Mouse (Mus musculus): ENCODE results near the gene Nbea. TPM values are rescaled to one million over a fixed set of nuclear protein-coding genes. Genes with fewer than 3 reads are reported as not detected.
A peak's percentile ranks its signal among the peaks of the same experiment; 100 is the strongest.
"Not testable (repeated sequence)": the region's sequence is repeated elsewhere in the genome, so short reads cannot be mapped to it uniquely, and the experiment has no call there.

Nbea gene
- polyA plus RNA-seq, 1 experiment from 2014 or later, result 25.7 TPM

DNA sequence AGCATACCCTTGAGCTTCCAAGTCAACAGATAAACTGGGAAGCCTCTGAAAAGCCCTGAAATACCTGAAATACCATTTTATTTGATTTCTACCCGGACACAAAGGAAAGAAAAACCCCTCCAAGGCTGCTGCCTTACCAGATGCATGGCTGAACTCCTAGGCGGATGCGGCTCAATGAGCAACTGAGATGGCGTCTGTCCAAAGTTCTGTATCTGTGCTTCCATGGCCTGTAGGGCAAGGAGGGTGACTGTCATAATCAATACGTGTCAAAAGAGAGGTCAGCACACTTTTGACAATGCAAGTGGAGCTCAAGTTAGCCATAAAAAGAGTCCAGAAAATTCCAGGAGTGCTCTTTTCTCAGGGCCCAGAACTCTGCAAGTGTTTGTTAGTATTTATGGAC lies 534.0 kb downstream of the Nbea start:
- Histone ChIP-seq H3K27me3 (ENCODE audit: control insufficient read depth, insufficient read depth, low read length) (no peaks in the 10 kb centered on the region), H3K4me1 (ENCODE audit: control insufficient read depth, insufficient read depth, low read length) (no peaks in the 10 kb centered on the region), H3K27ac (ENCODE audit: low read depth, low read length) (no peak overlapping the region), H3K9ac (ENCODE audit: low read length) (no peak overlapping the region), H3K9me3 (ENCODE audit: control insufficient read depth, low read length) (no peaks in the 10 kb centered on the region), H3K4me3 (ENCODE audit: low read depth, low read length) (no peak overlapping the region), H3K4me2 (no peak overlapping the region), H3K36me3 (ENCODE audit: control insufficient read depth, insufficient read depth, low read length) (peaks cover 4% of the 10 kb centered on the region; the same call in 1 of the 2 replicates)
- no peak for DNase-seq (ENCODE audit: low spot score, missing footprints)
- 74% methylated on average over 5 of the region's 5 CpGs for WGBS
- ATAC-seq (ENCODE audit: low FRiP score), result no peak

DNA sequence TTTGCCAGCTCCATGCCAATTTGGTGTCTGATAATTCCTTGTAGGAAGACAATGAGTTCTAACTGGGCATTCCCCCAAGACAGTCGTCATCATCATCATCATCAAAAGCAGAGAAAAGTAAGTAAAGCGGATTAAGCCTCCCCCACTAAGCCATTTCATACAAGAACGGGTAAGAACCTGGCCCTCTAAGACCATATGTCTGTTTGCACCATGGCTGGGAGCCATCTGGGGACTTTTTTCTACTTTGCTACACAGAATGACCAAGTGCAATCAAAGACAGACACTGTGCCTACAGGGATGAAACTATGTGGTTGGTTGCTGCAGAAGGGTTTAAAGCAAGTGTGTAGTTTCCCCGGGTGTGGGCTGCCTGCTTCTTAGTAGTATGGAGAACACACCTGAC lies 535.2 kb downstream of the Nbea start:
- no peak overlapping the region for H3K9ac ChIP-seq (ENCODE audit: low read length)
- H3K4me3 ChIP-seq (ENCODE audit: low read depth, low read length), result no peak overlapping the region
- ATAC-seq (ENCODE audit: low FRiP score) (no peak), DNase-seq (ENCODE audit: low spot score, missing footprints) (no peak)
- H3K27me3 ChIP-seq (ENCODE audit: control insufficient read depth, insufficient read depth, low read length), result no peaks in the 10 kb centered on the region
- H3K27ac ChIP-seq (ENCODE audit: low read depth, low read length), result no peak overlapping the region
- no peaks in the 10 kb centered on the region for H3K4me1 ChIP-seq (ENCODE audit: control insufficient read depth, insufficient read depth, low read length)
- whole genome bisulfite sequencing, result 68% methylated on average over 4 of the region's 4 CpGs
- no peaks in the 10 kb centered on the region for H3K9me3 ChIP-seq (ENCODE audit: control insufficient read depth, low read length)
- no peak overlapping the region for H3K4me2 ChIP-seq
- H3K36me3 ChIP-seq (ENCODE audit: control insufficient read depth, insufficient read depth, low read length), result peaks cover 4% of the 10 kb centered on the region; the same call in 1 of the 2 replicates

DNA sequence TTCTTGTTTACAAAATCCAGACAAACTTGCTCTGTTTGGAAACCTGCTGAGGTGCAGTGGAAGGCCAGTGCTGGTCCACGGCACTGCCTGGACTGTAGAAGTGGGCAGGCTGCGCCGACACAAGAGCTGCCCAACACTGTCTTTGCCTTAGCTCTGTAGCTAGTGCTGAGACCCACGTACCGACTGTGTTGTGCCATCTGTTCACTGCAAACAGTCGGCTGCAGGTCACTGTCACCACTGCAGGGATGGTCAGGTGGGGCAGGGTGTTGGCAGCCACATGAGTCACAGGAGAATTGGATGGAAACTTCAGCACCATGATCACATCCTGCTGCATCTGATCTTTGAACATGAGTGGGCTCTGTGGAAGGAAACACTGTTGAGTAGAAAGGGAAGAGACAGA lies 536.3 kb downstream of the Nbea start:
- peaks cover 4% of the 10 kb centered on the region; the same call in 1 of the 2 replicates for H3K36me3 ChIP-seq (ENCODE audit: control insufficient read depth, insufficient read depth, low read length)

DNA sequence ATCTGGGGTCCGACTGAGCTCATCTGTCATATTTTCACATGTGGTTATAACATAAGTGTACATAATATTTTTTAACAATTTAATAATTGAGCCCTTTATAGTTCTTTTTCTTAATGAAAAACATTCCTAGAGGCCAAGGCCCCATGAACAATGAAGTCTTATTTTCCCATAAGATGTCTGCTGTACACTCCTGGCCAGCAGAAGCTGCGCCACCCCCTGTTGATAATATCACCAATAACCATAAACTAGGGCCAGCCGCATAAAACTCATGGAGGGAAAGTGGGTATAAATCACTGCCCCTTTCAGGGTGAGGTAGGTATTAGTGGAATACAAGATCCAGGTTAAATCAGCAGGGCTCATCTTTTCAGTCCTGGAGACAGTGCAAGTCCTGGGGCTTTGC lies 537.1 kb downstream of the Nbea start:
- DNase-seq (ENCODE audit: low spot score, missing footprints), result no peak
- Histone ChIP-seq H3K4me2 (no peak overlapping the region), H3K9me3 (ENCODE audit: control insufficient read depth, low read length) (no peaks in the 10 kb centered on the region), H3K36me3 (ENCODE audit: control insufficient read depth, insufficient read depth, low read length) (peaks cover 4% of the 10 kb centered on the region; the same call in 1 of the 2 replicates), H3K9ac (ENCODE audit: low read length) (no peak overlapping the region), H3K27ac (ENCODE audit: low read depth, low read length) (no peak overlapping the region), H3K4me3 (ENCODE audit: low read depth, low read length) (no peak overlapping the region), H3K27me3 (ENCODE audit: control insufficient read depth, insufficient read depth, low read length) (no peaks in the 10 kb centered on the region), H3K4me1 (ENCODE audit: control insufficient read depth, insufficient read depth, low read length) (no peaks in the 10 kb centered on the region)
- no peak for ATAC-seq (ENCODE audit: low FRiP score)
- 93% methylated on average over 3 of the region's 3 CpGs for WGBS

More for the DNA sequence above, 536.3 kb downstream of the Nbea start:
- Histone ChIP-seq H3K27ac (ENCODE audit: low read depth, low read length) (no peak overlapping the region), H3K27me3 (ENCODE audit: control insufficient read depth, insufficient read depth, low read length) (no peaks in the 10 kb centered on the region), H3K9ac (ENCODE audit: low read length) (no peak overlapping the region; the same call in 1 of the 2 replicates), H3K4me1 (ENCODE audit: control insufficient read depth, insufficient read depth, low read length) (no peaks in the 10 kb centered on the region), H3K4me3 (ENCODE audit: low read depth, low read length) (no peak overlapping the region), H3K4me2 (no peak overlapping the region), H3K9me3 (ENCODE audit: control insufficient read depth, low read length) (no peaks in the 10 kb centered on the region)
- 86% methylated on average over 6 of the region's 6 CpGs for WGBS
- no peak for DNase-seq (ENCODE audit: low spot score, missing footprints)
- ATAC-seq (ENCODE audit: low FRiP score), result no peak

DNA sequence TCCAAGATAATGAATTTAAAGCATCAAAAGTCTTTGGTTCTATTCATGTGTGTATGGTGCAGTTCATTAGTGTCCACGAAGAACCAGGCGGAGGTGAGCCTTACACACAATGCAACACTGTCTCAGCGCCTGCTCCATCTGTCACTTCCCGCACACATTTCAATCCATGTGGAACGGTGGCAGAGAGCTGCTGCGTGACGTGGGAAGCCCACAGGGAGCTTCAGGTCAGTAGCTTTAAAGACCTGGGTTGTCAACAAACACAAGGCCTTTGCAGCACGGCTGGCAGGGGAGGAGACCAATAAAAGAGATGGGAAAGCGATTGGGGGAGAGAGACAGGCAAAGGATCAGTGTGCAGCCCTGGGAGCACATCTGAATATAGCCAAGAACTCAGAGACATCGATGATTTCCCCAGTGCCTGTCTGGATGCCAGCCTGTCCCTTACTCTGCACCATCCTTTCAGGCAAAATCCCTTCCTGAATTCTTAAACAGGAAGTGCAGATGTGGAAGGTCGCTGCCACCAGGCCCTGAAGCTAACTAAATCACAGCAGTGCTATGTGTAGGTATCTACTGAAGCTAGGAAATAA lies 539.4 kb downstream of the Nbea start:
- Histone ChIP-seq H3K4me2 (no peak overlapping the region), H3K4me3 (ENCODE audit: low read depth, low read length) (no peak overlapping the region), H3K27ac (ENCODE audit: low read depth, low read length) (no peak overlapping the region), H3K27me3 (ENCODE audit: control insufficient read depth, insufficient read depth, low read length) (no peaks in the 10 kb centered on the region), H3K9me3 (ENCODE audit: control insufficient read depth, low read length) (no peaks in the 10 kb centered on the region), H3K4me1 (ENCODE audit: control insufficient read depth, insufficient read depth, low read length) (no peaks in the 10 kb centered on the region), H3K36me3 (ENCODE audit: control insufficient read depth, insufficient read depth, low read length) (peaks cover 4% of the 10 kb centered on the region; the same call in 1 of the 2 replicates), H3K9ac (ENCODE audit: low read length) (no peak overlapping the region)
- ATAC-seq (ENCODE audit: low FRiP score) (peak; percentile 54; the same call in 1 of the 2 replicates), DNase-seq (ENCODE audit: low spot score, missing footprints) (no peak)
- WGBS, result 65% methylated on average over 11 of the region's 11 CpGs

DNA sequence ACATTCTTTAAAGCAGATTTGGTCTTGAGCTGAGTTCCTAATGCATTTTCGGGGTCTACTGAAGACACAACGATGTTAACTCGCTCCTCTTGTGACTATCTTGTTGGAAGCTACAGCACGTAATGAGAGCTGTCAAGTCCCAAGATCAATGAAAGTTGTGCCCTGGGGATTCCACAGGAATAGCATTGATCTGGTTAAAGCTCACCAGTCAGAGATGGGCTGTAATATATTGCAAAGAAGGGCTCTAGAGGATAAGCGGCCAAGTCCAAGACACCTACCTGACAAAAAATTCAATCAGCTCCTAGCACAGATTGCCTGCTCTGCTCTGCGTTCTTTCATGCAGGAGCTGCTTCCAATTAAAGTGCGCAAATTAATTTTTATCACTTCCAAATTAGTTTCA lies 545.8 kb downstream of the Nbea start:
- no peaks in the 10 kb centered on the region for H3K4me1 ChIP-seq (ENCODE audit: control insufficient read depth, insufficient read depth, low read length)
- ATAC-seq (ENCODE audit: low FRiP score) (peak; percentile 33; the same call in 1 of the 2 replicates), DNase-seq (ENCODE audit: low spot score, missing footprints) (no peak)
- 83% methylated on average over 7 of the region's 7 CpGs for WGBS
- H3K27me3 ChIP-seq (ENCODE audit: control insufficient read depth, insufficient read depth, low read length), result no peaks in the 10 kb centered on the region
- no peaks in the 10 kb centered on the region for H3K9me3 ChIP-seq (ENCODE audit: control insufficient read depth, low read length)
- no peak overlapping the region for H3K4me2 ChIP-seq
- H3K9ac ChIP-seq (ENCODE audit: low read length), result no peak overlapping the region
- no peaks in the 10 kb centered on the region for H3K36me3 ChIP-seq (ENCODE audit: control insufficient read depth, insufficient read depth, low read length)
- H3K4me3 ChIP-seq (ENCODE audit: low read depth, low read length), result no peak overlapping the region
- H3K27ac ChIP-seq (ENCODE audit: low read depth, low read length), result no peak overlapping the region; the same call in 1 of the 2 replicates

DNA sequence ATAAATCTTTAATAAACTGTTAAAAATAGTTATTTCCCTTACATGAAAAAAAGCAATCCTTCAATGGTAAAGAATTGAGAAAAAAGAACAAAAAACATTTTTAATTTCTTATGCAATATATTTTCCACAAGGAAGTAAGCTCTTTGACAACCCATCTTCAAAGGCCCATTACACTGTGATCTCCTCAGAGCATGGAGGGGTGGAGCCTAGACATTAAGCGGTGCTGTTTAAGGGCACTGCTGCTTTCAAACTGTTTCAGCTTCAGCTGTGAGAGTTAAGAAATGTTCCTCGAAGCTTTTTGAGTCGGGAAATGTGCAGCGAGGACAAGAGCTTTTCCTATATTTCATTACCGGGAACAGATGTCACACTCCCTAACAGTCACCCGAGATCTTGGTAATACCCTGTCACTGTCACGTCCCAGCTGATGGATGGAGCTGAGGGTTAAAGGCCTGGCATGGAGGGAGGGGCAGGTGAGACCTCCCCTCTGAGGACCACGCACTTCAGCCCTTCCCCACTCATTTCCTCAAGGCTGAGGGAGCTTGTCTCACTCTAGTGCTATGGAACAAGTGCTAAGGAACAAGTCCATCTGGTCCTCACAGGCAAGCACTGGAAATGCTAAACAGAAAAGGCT lies 547.8 kb downstream of the Nbea start:
- DNase-seq (ENCODE audit: low spot score, missing footprints) (no peak), ATAC-seq (ENCODE audit: low FRiP score) (no peak)
- WGBS, result 72% methylated on average over 8 of the region's 8 CpGs
- Histone ChIP-seq H3K4me2 (no peak overlapping the region), H3K9ac (ENCODE audit: low read length) (no peak overlapping the region), H3K27me3 (ENCODE audit: control insufficient read depth, insufficient read depth, low read length) (no peaks in the 10 kb centered on the region), H3K36me3 (ENCODE audit: control insufficient read depth, insufficient read depth, low read length) (no peaks in the 10 kb centered on the region), H3K27ac (ENCODE audit: low read depth, low read length) (no peak overlapping the region), H3K4me1 (ENCODE audit: control insufficient read depth, insufficient read depth, low read length) (no peaks in the 10 kb centered on the region), H3K9me3 (ENCODE audit: control insufficient read depth, low read length) (no peaks in the 10 kb centered on the region), H3K4me3 (ENCODE audit: low read depth, low read length) (no peak overlapping the region)

DNA sequence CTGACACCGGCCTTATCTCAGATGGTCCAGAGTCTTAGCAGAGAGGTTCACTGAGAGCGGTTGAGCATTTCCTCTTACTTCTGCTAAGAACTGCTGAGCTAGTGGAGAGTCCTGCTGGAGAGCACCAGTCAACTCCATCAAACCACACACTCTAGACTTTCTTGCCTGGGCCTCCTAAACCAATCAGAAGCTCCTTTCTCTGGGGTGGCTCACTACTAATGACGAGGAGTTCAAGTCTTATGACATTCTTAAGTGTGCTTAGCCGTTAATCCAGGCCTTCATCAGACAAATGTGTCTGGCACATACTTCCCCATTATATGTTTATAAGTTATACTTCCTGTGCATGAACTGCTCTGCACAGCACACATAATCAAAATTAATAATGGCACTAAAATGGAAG lies 556.4 kb downstream of the Nbea start:
- ATAC-seq (ENCODE audit: low FRiP score) (no peak), DNase-seq (ENCODE audit: low spot score, missing footprints) (no peak)
- H3K27me3 ChIP-seq (ENCODE audit: control insufficient read depth, insufficient read depth, low read length), result no peaks in the 10 kb centered on the region
- peaks cover 4% of the 10 kb centered on the region; the same call in 1 of the 2 replicates for H3K36me3 ChIP-seq (ENCODE audit: control insufficient read depth, insufficient read depth, low read length)
- 92% methylated on average over 4 of the region's 4 CpGs for WGBS
- H3K4me2 ChIP-seq, result no peak overlapping the region
- H3K27ac ChIP-seq (ENCODE audit: low read depth, low read length), result no peak overlapping the region
- no peaks in the 10 kb centered on the region for H3K9me3 ChIP-seq (ENCODE audit: control insufficient read depth, low read length)
- no peak overlapping the region for H3K4me3 ChIP-seq (ENCODE audit: low read depth, low read length)
- H3K9ac ChIP-seq (ENCODE audit: low read length), result no peak overlapping the region
- H3K4me1 ChIP-seq (ENCODE audit: control insufficient read depth, insufficient read depth, low read length), result no peaks in the 10 kb centered on the region

DNA sequence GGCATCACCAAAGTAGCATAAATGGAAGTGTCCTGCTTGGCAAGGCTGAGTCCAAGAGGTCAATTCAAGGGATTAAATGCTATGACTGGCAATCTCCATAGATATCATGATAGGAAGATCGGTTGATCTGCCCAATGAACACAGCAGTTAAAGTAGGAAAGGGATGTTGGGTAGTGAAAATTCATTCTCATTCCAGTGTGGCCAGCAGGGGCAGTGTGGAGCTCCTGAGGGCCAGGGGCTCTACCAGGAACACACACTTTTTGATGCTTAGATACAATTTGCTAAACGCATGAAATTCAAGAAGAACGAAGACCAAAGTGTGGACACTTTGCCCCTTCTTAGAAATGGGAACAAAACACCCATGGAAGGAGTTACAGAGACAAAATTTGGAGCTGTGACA lies 561.5 kb downstream of the Nbea start:
- H3K36me3 ChIP-seq (ENCODE audit: control insufficient read depth, insufficient read depth, low read length); H3K9ac ChIP-seq (ENCODE audit: low read length); H3K4me3 ChIP-seq (ENCODE audit: low read depth, low read length); H3K4me2 ChIP-seq; DNase-seq (ENCODE audit: low spot score, missing footprints); ATAC-seq (ENCODE audit: low FRiP score); H3K9me3 ChIP-seq (ENCODE audit: control insufficient read depth, low read length); H3K27me3 ChIP-seq (ENCODE audit: control insufficient read depth, insufficient read depth, low read length); H3K4me1 ChIP-seq (ENCODE audit: control insufficient read depth, insufficient read depth, low read length); H3K27ac ChIP-seq (ENCODE audit: low read depth, low read length): not testable (repeated sequence)
- 87% methylated on average over 3 of the region's 3 CpGs for WGBS

Data from midbrain, embryonic 11.5 days (tissue).